Mouse (Mus musculus) forebrain, embryonic 10.5 days (tissue): ENCODE measurements at regions not wholly inside any gene's neighbourhood (a gene's known extent, or its start where the extent isn't known, plus 50 kb on each side); places are given as distances from the start of the nearest gene placed in this dataset.

Source experiments
- DNase-seq: peaks from one replicate; pipeline ENCODE4 v3.0.0-alpha.2; 2017; ENCODE audit warnings: low spot score; ENCODE audit errors: extremely low spot score
- H3K27ac ChIP-seq: fragments of 300-500 bp; sonication (generic); 2 replicates; pipeline ENCODE4 v1.5.1; 2016; ENCODE audit warnings: mild to moderate bottlenecking
- H3K27me3 ChIP-seq: fragments of 300-500 bp; sonication (generic); 2 replicates; pipeline ENCODE4 v1.6.1; 2016; ENCODE audit warnings: mild to moderate bottlenecking; ENCODE audit not compliant: poor library complexity, severe bottlenecking
- H3K36me3 ChIP-seq: fragments of 300-500 bp; sonication (generic); replicated peaks from 2 replicates; pipeline ENCODE4 v1.6.1; 2016; ENCODE audit warnings: mild to moderate bottlenecking, moderate library complexity
- H3K4me1 ChIP-seq: fragments of 300-500 bp; sonication (generic); 2 replicates; pipeline ENCODE4 v1.6.1; 2016
- H3K4me3 ChIP-seq: fragments of 300-500 bp; sonication (generic); 2 replicates; pipeline ENCODE4 v1.5.1; 2016; ENCODE audit warnings: mild to moderate bottlenecking, moderate library complexity
- H3K9me3 ChIP-seq: fragments of 300-500 bp; sonication (generic); 2 replicates; pipeline ENCODE4 v1.6.1; 2016; ENCODE audit warnings: mild to moderate bottlenecking, moderate library complexity
- WGBS: fragments of 180-500 bp; shearing (Covaris S2); methylation state at CpG from one replicate; pipeline ENCODE4 v1.1.7; 2016; 5-methylcytosine and 5-hydroxymethylcytosine counted together

DNA sequence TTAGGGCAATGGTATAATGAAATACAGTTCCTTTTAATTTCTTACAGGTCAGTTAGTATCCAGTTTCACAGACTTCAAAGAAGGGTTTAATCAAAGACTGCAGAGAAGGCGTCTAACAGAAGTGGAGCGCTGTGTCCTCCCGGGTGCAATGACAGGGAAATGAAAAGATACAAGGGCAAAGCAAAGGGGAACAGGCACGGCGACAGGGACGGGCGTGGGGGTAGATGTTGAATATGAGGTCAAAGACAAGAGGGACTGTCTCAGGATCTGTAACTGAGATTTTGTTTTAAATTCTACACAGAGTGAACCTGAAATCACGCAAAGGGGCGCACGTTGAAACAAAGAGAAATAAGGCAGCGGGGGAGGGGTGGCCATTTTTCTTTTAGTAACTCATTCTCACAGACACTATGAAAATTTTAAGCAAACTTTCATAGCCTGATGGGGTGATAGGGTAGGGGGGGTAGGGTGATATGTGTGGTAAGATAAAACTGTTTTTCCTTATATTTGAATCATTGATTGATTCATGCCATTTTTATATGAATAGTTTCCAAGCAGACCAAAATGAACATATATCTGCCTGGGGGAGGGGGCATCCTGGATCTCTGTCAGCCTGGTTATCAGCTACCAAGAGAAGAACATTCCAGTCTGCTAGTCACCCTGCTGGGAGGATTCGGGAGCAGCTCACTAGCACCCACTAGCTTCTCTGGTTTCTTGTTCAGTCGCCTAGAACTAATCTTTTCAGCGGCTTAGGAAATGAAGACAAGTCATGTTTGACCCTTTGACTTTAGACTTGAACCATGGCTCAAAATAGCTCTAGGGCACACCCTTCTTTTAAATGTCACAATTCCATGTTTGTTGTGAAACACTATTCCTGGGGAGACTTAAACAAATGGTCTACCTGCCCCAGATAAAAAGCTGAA is 139.1 kb upstream of the Map3k7 start:
- no peaks in the 10 kb centered on the region for H3K9me3 ChIP-seq
- H3K27ac ChIP-seq: no peak overlapping the region
- H3K27me3 ChIP-seq: peaks cover 8% of the 10 kb centered on the region; the same call in 1 of the 2 replicates
- DNase-seq: no peak
- no peaks in the 10 kb centered on the region for H3K36me3 ChIP-seq
- peaks cover 37% of the 10 kb centered on the region for H3K4me1 ChIP-seq
- H3K4me3 ChIP-seq: peak overlapping the region; percentile 3; the same call in 1 of the 2 replicates
- WGBS: 58% methylated on average over 14 of the region's 14 CpGs

- no peaks in the 10 kb centered on the region for H3K9me3 ChIP-seq
- no peak for DNase-seq
- no peak overlapping the region for H3K4me3 ChIP-seq
- peaks cover 44% of the 10 kb centered on the region for H3K4me1 ChIP-seq
- WGBS: 76% methylated on average over 3 of the region's 3 CpGs
- peaks cover 8% of the 10 kb centered on the region; the same call in 1 of the 2 replicates for H3K27me3 ChIP-seq
- H3K36me3 ChIP-seq: no peaks in the 10 kb centered on the region
- H3K27ac ChIP-seq: peak overlapping the region; percentile 65; the same call in 1 of the 2 replicates
Observed at GRCm38 (mm10) chr4:31825438-31825830, 138.5 kb upstream of the Map3k7 start.

DNA sequence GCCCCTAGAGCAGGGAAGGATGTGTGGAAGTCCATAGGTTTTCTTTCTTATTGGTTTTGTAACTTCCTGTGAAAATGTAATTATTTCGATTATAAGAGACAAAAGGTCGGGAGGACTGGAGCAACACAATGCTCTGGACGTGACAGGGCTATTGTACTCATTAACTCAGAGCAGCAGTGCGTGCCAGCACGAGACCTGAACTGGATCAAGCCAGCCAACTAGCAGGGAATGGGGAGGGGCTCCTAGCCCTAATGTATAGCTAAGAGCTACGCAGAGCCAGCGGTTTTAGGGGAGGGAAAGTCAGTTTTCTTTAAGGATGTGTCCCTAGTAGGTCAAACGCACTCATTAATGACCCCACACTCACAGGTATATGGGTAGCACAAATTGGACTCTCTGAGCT is 137.2 kb upstream of the Map3k7 start:
- Histone ChIP-seq H3K27ac (no peak overlapping the region), H3K27me3 (peaks cover 8% of the 10 kb centered on the region; the same call in 1 of the 2 replicates), H3K9me3 (no peaks in the 10 kb centered on the region), H3K4me1 (peaks cover 49% of the 10 kb centered on the region), H3K36me3 (no peaks in the 10 kb centered on the region), H3K4me3 (no peak overlapping the region)
- WGBS: 77% methylated on average over 8 of the region's 8 CpGs
- DNase-seq: no peak

DNA sequence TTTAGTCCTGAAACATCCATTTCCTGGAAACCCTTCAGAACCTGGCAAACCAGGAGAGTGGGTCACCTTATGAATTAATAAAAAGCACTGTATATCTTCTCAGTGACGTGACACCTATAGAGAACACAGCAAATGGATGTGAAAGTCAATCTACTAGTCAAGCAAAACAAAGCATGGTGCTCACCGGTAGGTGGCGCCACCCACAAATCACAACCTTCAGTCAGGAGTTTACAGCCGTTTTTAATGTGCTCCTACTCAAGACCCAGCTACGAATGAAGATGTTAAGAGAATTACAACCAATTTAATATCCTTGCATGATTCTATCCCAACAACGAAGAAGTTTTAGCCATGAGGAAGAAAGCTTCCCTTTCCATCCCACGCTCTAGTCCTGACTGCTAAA is 136.6 kb upstream of the Map3k7 start:
- peaks cover 49% of the 10 kb centered on the region for H3K4me1 ChIP-seq
- H3K36me3 ChIP-seq: no peaks in the 10 kb centered on the region
- H3K4me3 ChIP-seq: no peak overlapping the region
- WGBS: 80% methylated on average over 7 of the region's 7 CpGs
- H3K27me3 ChIP-seq: peaks cover 8% of the 10 kb centered on the region; the same call in 1 of the 2 replicates
- H3K9me3 ChIP-seq: no peaks in the 10 kb centered on the region
- no peak overlapping the region for H3K27ac ChIP-seq
- no peak for DNase-seq

- Histone ChIP-seq H3K4me1 (peaks cover 53% of the 10 kb centered on the region), H3K36me3 (no peaks in the 10 kb centered on the region), H3K9me3 (no peaks in the 10 kb centered on the region), H3K4me3 (no peak overlapping the region), H3K27ac (0 out of 2 replicates have a peak overlapping the region, but pooled peaks have one; percentile 1), H3K27me3 (no peaks in the 10 kb centered on the region)
- DNase-seq: peak; percentile 39
- 8% methylated on average over 11 of the region's 11 CpGs for WGBS
Observed at GRCm38 (mm10) chr4:31830241-31830640, 133.7 kb upstream of the Map3k7 start.

DNA sequence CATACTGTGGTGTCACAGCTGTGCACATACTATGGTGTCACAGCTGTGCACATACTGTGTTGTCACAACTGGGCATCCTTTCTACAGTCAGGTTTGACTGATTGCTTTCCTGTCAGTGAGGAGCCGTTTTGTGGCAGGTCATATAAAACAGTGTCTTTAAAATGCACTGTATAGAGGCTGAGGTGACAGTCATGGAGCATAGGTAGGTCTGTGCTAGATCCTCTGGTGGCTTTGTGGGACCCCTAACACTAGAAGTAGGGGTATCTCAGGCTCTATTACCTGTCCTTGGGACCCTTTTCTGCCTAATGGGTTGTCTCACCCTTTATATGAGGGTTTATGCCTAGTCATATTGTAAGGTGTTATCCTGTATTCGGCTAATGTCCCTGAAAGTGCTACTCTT is 132.4 kb upstream of the Map3k7 start:
- no peaks in the 10 kb centered on the region for H3K27me3 ChIP-seq

DNA sequence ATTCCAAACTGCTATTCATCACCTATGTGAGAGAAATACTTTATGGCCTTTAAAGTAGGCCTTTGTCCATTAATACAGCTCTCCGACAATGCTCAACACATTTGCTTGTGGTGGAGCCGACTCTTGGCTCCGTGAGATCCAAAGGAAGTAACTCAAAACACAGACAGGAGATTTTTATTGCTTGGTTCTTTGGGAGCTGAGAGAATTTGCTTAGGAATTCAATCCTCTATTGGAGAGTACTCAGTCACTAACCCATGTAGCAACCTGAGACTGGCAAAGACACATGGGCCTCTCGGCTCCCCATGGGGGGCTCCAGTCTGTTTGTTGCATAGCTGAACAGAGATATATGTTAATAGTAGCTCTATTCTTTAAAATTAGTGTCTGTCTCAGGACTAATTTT is 130.1 kb upstream of the Map3k7 start:
- 66% methylated on average over 4 of the region's 4 CpGs for WGBS
- no peaks in the 10 kb centered on the region for H3K36me3 ChIP-seq
- no peaks in the 10 kb centered on the region for H3K27me3 ChIP-seq
- H3K9me3 ChIP-seq: no peaks in the 10 kb centered on the region
- H3K4me1 ChIP-seq: peaks cover 53% of the 10 kb centered on the region
- no peak overlapping the region for H3K4me3 ChIP-seq
- DNase-seq: no peak
- no peak overlapping the region for H3K27ac ChIP-seq

More for the DNA sequence above, 132.4 kb upstream of the Map3k7 start:
- H3K9me3 ChIP-seq: no peaks in the 10 kb centered on the region
- H3K36me3 ChIP-seq: no peaks in the 10 kb centered on the region
- no peak overlapping the region for H3K27ac ChIP-seq
- 93% methylated on average over 2 of the region's 2 CpGs for WGBS
- H3K4me3 ChIP-seq: no peak overlapping the region
- DNase-seq: no peak
- H3K4me1 ChIP-seq: peaks cover 49% of the 10 kb centered on the region

DNA sequence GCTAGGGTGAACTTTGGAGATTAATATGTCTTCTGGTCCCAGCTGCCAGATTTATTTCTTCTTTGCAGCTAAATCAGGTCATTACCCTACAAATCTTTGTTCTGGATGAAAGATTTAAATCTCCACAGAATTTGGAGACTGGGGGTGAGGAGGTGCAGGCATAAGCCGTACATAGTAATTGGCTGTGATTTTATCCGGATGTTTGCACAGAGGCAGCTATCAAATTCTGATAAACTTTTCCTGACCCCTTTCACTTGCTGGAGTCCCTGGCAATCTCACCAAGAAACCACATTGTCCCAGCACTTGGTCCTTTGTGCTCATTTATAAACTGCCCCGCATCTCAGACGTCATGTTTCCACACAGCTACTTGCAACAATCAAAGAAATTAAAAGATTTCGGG is 128.8 kb upstream of the Map3k7 start:
- H3K36me3 ChIP-seq: no peaks in the 10 kb centered on the region
- H3K27me3 ChIP-seq: no peaks in the 10 kb centered on the region
- H3K27ac ChIP-seq: peak overlapping the region; percentile 53; the same call in 1 of the 2 replicates
- WGBS: 39% methylated on average over 5 of the region's 5 CpGs
- H3K4me3 ChIP-seq: no peak overlapping the region
- H3K4me1 ChIP-seq: peaks cover 48% of the 10 kb centered on the region
- DNase-seq: no peak
- H3K9me3 ChIP-seq: no peaks in the 10 kb centered on the region

GRCm38 (mm10) chr4:31838592-31838991 is 125.3 kb upstream of the Map3k7 start:
- DNase-seq: no peak
- no peaks in the 10 kb centered on the region for H3K9me3 ChIP-seq
- 0 out of 2 replicates have a peak overlapping the region, but pooled peaks have one; percentile 20 for H3K27ac ChIP-seq
- no peak overlapping the region for H3K4me3 ChIP-seq
- H3K27me3 ChIP-seq: no peaks in the 10 kb centered on the region
- no peaks in the 10 kb centered on the region for H3K36me3 ChIP-seq
- peaks cover 34% of the 10 kb centered on the region for H3K4me1 ChIP-seq
- WGBS: 71% methylated on average over 5 of the region's 5 CpGs

GRCm38 (mm10) chr4:31849763-31850162 is 114.1 kb upstream of the Map3k7 start:
- WGBS: 84% methylated on average over 6 of the region's 6 CpGs
- Histone ChIP-seq H3K36me3 (no peaks in the 10 kb centered on the region), H3K27me3 (no peaks in the 10 kb centered on the region), H3K9me3 (no peaks in the 10 kb centered on the region; the same call in 1 of the 2 replicates), H3K27ac (no peak overlapping the region), H3K4me1 (peaks cover 7% of the 10 kb centered on the region; the same call in 1 of the 2 replicates), H3K4me3 (no peak overlapping the region)
- no peak for DNase-seq

- DNase-seq: no peak
- no peak overlapping the region for H3K4me3 ChIP-seq
- 65% methylated on average over 3 of the region's 3 CpGs for WGBS
Observed at GRCm38 (mm10) chr4:31851006-31851405, 112.9 kb upstream of the Map3k7 start.

GRCm38 (mm10) chr4:31853851-31854250 is 110.0 kb upstream of the Map3k7 start:
- no peak overlapping the region for H3K27ac ChIP-seq
- no peaks in the 10 kb centered on the region for H3K27me3 ChIP-seq
- no peaks in the 10 kb centered on the region for H3K9me3 ChIP-seq
- DNase-seq: no peak
- 76% methylated on average over 6 of the region's 6 CpGs for WGBS
- no peaks in the 10 kb centered on the region for H3K36me3 ChIP-seq
- no peak overlapping the region for H3K4me3 ChIP-seq
- peaks cover 7% of the 10 kb centered on the region; the same call in 1 of the 2 replicates for H3K4me1 ChIP-seq

More at GRCm38 (mm10) chr4:31851006-31851405, 112.9 kb upstream of the Map3k7 start:
- no peaks in the 10 kb centered on the region for H3K36me3 ChIP-seq
- peaks cover 7% of the 10 kb centered on the region; the same call in 1 of the 2 replicates for H3K4me1 ChIP-seq
- H3K27me3 ChIP-seq: no peaks in the 10 kb centered on the region
- H3K9me3 ChIP-seq: no peaks in the 10 kb centered on the region; the same call in 1 of the 2 replicates
- H3K27ac ChIP-seq: no peak overlapping the region

DNA sequence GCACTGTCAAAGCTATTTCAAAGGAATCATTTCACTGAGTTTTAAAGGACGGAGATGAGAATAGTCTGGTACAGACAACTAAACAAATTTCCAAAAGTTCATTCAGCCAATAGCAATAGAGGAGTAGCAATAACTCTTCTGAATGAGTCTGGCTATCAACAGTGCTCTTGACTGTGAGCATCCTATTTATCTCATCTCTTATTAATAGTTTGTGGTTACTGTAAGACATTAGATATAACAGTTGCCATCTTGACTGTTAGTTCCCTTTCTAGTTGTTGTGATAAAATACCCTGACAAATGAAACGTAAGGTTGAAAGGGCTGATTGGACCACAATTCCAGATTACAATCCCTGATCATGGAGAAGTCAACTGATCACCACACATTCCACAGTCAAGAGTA is 103.5 kb upstream of the Map3k7 start:
- WGBS: 92% methylated on average over 2 of the region's 2 CpGs
- no peaks in the 10 kb centered on the region for H3K27me3 ChIP-seq

More for the DNA sequence above, 103.5 kb upstream of the Map3k7 start:
- DNase-seq: no peak
- Histone ChIP-seq H3K36me3 (no peaks in the 10 kb centered on the region), H3K4me1 (no peaks in the 10 kb centered on the region), H3K9me3 (no peaks in the 10 kb centered on the region), H3K27ac (no peak overlapping the region), H3K4me3 (no peak overlapping the region)
